Mouse (Mus musculus): ENCODE data around the gene Fundc1. TPM values are rescaled to one million over a fixed set of nuclear protein-coding genes. Genes with fewer than 3 reads are reported as not detected.

The Fundc1 gene
- polyA plus RNA-seq, 1 experiment from 2014 or later: 22.0 TPM

DNA sequence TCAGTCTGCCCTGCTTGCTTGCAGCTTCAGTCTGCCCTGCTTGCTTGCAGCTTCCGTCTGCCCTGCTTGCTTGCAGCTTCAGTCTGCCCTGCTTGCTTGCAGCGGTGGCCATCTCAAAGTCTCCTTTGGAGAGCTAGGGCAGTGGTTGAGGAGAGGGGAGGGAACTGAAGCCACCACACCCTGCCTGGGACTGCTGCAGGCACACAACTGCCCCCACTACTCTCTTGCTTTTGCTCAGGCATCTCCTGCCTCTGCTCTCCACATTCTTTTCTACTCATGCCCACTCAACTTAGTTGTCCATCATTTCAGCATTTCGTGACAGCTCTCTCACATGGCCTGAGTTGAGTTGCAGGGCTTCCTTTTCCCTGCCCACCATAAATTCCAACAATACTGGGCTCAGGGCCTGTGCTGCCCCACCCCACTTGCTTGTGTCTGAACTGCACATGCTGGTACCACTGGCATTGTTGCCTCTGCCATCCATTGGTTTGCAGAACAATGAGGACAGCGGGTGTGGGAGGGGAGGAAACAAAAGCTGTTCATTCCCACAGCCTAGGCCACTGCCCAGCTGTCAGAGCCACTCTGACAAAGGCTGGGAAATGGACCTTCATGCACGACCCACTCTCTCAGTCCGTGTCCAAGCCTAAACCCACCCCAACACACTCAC is 24.9 kb downstream of the Fundc1 start:
- TF ChIP-seq CTCF (IDR thresholded peaks at IDR 0.05; ENCODE audit: low read depth): no peak
- H3K4me3 ChIP-seq (ENCODE audit: low read depth, low read length): no peak overlapping the region
- H3K4me2 ChIP-seq (replicated peaks; ENCODE audit: low read depth): no peak overlapping the region
- H3K27me3 ChIP-seq (replicated peaks; ENCODE audit: control insufficient read depth, insufficient read depth, low read length): no peaks in the 10 kb centered on the region
- WGBS: 27% methylated on average over 6 of the region's 6 CpGs
- ATAC-seq: no peak
- H3K36me3 ChIP-seq (ENCODE audit: control insufficient read depth, insufficient read depth): no peaks in the 10 kb centered on the region
- H3K9me3 ChIP-seq (ENCODE audit: control insufficient read depth): no peaks in the 10 kb centered on the region
- no peak overlapping the region for H3K9ac ChIP-seq (ENCODE audit: low read depth, low read length)
- H3K4me1 ChIP-seq (replicated peaks; ENCODE audit: control insufficient read depth, insufficient read depth, low read length): no peaks in the 10 kb centered on the region
- H3K27ac ChIP-seq (ENCODE audit: low read depth, low read length): no peak overlapping the region

DNA sequence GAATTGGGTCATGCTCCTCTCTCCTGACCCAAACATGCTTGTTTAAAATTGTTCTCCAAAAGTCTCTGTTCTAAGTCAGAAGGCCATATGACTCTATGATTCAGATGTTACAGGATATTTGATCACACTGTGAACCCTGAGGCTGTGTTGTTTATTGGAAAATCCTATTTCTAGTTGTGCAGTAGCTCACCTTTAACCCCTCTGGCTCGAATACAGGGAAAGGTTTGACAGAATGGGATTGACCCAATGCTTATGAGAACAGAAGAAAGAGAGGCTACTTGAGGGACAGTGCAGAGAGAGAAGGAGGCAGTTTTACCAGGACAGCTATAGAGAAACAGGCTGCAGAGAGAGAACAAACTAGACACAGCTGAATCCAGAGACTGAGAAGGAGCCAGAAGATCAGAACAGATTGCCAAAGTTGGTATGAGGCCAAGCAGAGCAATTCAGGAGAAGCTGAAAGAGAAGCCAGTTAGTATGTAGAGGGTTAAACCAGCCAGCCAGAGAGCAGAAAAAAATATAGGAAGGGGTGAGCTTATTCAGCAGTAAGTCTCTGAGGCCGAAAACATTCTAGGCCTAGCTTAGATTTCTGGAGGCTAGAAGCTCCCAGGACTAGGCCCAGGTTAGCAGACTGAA is 27.1 kb downstream of the Fundc1 start:
- Histone ChIP-seq H3K36me3 (ENCODE audit: control insufficient read depth, insufficient read depth) (no peaks in the 10 kb centered on the region), H3K27ac (ENCODE audit: low read depth, low read length) (no peak overlapping the region), H3K4me1 (replicated peaks; ENCODE audit: control insufficient read depth, insufficient read depth, low read length) (no peaks in the 10 kb centered on the region), H3K9me3 (ENCODE audit: control insufficient read depth) (no peaks in the 10 kb centered on the region), H3K4me3 (ENCODE audit: low read depth, low read length) (no peak overlapping the region), H3K9ac (ENCODE audit: low read depth, low read length) (no peak overlapping the region), H3K4me2 (replicated peaks; ENCODE audit: low read depth) (no peak overlapping the region), H3K27me3 (replicated peaks; ENCODE audit: control insufficient read depth, insufficient read depth, low read length) (no peaks in the 10 kb centered on the region)
- ATAC-seq: no peak
- WGBS: 43% methylated on average over 2 of the region's 2 CpGs
- TF ChIP-seq CTCF (IDR thresholded peaks at IDR 0.05; ENCODE audit: low read depth): no peak

DNA sequence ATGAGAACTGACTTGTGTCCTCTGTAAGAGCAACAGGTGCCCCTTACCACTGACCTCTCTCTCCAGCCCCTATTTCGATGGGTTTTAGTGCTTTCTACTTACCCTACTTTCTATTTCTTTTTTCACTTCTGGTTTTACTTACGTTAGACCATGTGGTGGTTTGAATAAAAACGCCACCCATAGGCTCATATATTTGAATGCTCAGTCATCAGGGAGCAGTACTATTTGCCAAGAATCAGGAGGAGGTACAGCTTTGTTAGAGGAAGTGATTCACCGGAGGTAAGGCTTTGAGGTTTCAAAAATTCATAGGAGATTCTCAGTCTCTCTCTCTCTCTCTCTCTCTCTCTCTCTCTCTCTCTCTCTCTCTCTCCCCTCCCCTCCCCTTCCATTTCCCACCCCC is 34.4 kb downstream of the Fundc1 start:
- H3K4me2 ChIP-seq (replicated peaks; ENCODE audit: low read depth): no peak overlapping the region
- no peaks in the 10 kb centered on the region for H3K4me1 ChIP-seq (replicated peaks; ENCODE audit: control insufficient read depth, insufficient read depth, low read length)
- no peak overlapping the region for H3K9ac ChIP-seq (ENCODE audit: low read depth, low read length)
- H3K27me3 ChIP-seq (replicated peaks; ENCODE audit: control insufficient read depth, insufficient read depth, low read length): no peaks in the 10 kb centered on the region
- no peak for ATAC-seq
- H3K36me3 ChIP-seq (ENCODE audit: control insufficient read depth, insufficient read depth): no peaks in the 10 kb centered on the region
- H3K4me3 ChIP-seq (ENCODE audit: low read depth, low read length): no peak overlapping the region
- WGBS: 89% methylated on average over 4 of the region's 4 CpGs
- TF ChIP-seq CTCF (IDR thresholded peaks at IDR 0.05; ENCODE audit: low read depth): no peak
- no peaks in the 10 kb centered on the region for H3K9me3 ChIP-seq (ENCODE audit: control insufficient read depth)
- no peak overlapping the region for H3K27ac ChIP-seq (ENCODE audit: low read depth, low read length)

DNA sequence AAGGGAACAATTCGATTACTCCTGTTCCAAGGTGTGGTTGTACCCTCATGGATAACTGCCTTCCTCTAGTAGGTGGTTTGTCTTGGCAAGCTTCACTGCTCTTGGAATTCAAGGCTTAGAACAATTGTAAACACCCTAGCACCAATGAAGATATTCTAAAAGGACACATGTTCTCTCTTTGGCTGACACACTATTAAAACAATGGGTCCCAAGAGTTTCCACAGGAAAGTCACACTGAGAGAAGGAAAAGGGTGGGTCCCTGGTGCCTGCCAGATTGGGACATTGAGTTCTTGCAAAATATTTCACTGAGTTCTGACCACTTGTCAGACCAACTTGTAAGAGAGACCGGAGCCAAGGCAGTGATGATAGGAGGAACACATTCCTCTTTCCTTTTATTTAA is 45.1 kb downstream of the Fundc1 start:
- Histone ChIP-seq H3K4me1 (replicated peaks; ENCODE audit: control insufficient read depth, insufficient read depth, low read length) (no peaks in the 10 kb centered on the region), H3K9me3 (ENCODE audit: control insufficient read depth) (no peaks in the 10 kb centered on the region), H3K27ac (ENCODE audit: low read depth, low read length) (no peak overlapping the region), H3K4me3 (ENCODE audit: low read depth, low read length) (no peak overlapping the region), H3K9ac (ENCODE audit: low read depth, low read length) (no peak overlapping the region), H3K27me3 (replicated peaks; ENCODE audit: control insufficient read depth, insufficient read depth, low read length) (no peaks in the 10 kb centered on the region), H3K36me3 (ENCODE audit: control insufficient read depth, insufficient read depth) (no peaks in the 10 kb centered on the region), H3K4me2 (replicated peaks; ENCODE audit: low read depth) (no peak overlapping the region)
- 72% methylated on average over 2 of the region's 2 CpGs for WGBS
- TF ChIP-seq CTCF (IDR thresholded peaks at IDR 0.05; ENCODE audit: low read depth): no peak
- ATAC-seq: no peak

DNA sequence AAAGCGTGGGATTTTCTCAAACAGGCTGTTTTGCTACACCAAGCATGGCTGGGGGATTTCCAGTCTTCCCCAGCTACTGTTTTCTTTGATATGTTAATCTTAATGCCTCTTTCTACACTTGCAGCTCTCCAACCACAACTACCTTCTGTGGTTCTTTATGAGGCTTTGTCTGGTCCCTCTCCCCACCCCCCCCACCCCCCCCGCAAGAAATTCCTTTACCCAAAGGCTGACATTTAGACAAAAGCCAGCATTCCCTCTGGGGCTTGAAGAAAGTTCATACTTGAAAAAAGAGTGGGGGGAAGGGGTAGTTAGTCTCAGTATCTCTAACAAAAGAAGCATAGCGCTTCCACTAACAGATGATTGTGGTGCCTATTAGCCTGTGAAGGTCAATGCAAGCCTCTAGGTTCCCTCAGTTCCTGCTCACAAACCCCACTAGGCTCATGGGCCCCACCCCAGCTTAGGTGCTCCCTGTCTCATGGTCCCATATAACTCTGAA is 50.9 kb downstream of the Fundc1 start:
- Histone ChIP-seq H3K36me3 (ENCODE audit: control insufficient read depth, insufficient read depth) (no peaks in the 10 kb centered on the region), H3K27ac (ENCODE audit: low read depth, low read length) (no peak overlapping the region), H3K9me3 (ENCODE audit: control insufficient read depth) (no peaks in the 10 kb centered on the region), H3K4me3 (ENCODE audit: low read depth, low read length) (no peak overlapping the region), H3K27me3 (replicated peaks; ENCODE audit: control insufficient read depth, insufficient read depth, low read length) (no peaks in the 10 kb centered on the region), H3K4me2 (replicated peaks; ENCODE audit: low read depth) (no peak overlapping the region), H3K9ac (ENCODE audit: low read depth, low read length) (no peak overlapping the region), H3K4me1 (replicated peaks; ENCODE audit: control insufficient read depth, insufficient read depth, low read length) (no peaks in the 10 kb centered on the region)
- no peak for TF ChIP-seq CTCF (IDR thresholded peaks at IDR 0.05; ENCODE audit: low read depth)
- ATAC-seq: no peak
- 31% methylated on average over 3 of the region's 3 CpGs for WGBS

DNA sequence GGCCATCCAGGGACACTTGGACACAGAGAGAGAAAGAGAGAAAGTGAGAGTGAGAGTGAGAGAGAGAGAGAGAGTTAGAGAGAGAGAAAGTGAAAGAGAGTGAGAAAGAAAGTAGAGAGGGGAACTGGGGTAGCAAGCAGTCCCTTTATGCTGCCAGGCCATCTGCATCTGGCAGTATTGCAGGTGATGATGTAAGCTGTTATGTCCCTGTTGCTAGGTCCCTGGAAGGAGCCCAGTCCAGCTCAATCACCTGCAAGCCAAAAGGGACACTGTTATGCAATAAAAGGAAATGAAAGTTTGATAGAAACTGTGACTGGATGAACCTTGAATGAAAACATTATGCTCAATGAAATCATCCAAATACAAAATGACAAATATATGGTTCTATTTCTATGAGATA is 52.0 kb downstream of the Fundc1 start:
- H3K4me1 ChIP-seq (replicated peaks; ENCODE audit: control insufficient read depth, insufficient read depth, low read length): no peaks in the 10 kb centered on the region
- H3K9me3 ChIP-seq (ENCODE audit: control insufficient read depth): no peaks in the 10 kb centered on the region
- no peak overlapping the region for H3K4me2 ChIP-seq (replicated peaks; ENCODE audit: low read depth)
- no peak for TF ChIP-seq CTCF (IDR thresholded peaks at IDR 0.05; ENCODE audit: low read depth)
- H3K4me3 ChIP-seq (ENCODE audit: low read depth, low read length): no peak overlapping the region
- no peaks in the 10 kb centered on the region for H3K27me3 ChIP-seq (replicated peaks; ENCODE audit: control insufficient read depth, insufficient read depth, low read length)
- H3K9ac ChIP-seq (ENCODE audit: low read depth, low read length): no peak overlapping the region
- no peaks in the 10 kb centered on the region for H3K36me3 ChIP-seq (ENCODE audit: control insufficient read depth, insufficient read depth)
- no peak for ATAC-seq
- H3K27ac ChIP-seq (ENCODE audit: low read depth, low read length): no peak overlapping the region

Measured in intestine, postnatal 0 days (tissue).